Mouse (Mus musculus): ENCODE data around the gene Ampd1.

The Ampd1 gene

DNA sequence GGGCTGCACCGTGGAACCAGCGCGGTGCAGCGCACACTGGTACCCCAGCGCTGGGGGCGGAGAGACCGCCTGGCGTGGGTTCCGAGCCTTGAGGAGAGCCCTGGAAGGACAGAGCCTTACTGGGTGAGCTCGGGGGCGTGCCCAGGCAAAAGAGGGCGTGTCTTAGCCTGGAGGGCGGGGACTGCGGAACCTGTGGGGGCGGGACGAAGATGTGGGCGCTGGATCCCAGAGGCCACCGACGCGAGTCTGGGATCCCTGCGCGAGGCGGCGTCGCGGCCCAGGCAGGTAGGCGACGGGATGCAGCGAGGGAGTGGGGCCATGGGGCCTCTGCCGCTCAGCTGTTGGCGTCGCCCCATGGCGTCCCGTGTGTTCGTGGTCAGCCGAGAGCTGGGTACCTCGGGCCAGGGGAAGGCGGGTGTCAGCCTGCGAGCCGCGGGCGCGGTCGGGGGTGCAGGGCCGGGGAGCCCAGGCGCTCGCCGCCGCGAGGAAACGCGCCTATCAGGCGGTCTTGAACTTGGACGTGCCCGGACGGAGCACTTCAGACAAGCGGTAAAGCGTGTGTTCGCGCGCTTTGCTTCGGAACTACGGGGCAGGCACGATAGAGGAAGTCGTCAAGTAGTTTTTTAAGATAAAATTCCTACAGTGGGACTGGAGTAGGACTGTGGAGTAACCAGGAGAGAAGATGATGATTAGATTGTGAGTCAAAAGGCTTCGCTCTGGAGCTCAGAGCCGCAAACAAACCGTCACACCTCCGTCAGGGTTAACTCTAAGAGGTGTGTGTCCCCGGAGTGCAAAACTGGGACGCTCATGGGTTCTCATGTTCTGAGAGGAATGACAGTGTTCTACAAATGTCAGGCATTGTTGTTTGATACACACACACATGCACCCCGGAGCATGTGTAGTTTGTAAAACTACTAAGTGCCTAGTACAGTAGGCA is 28.9 kb downstream of the Ampd1 start, which contains the start of gene Dennd2c:
Gene Dennd2c, plus strand, starts transcription at position 151 of the 937 bp plus-strand sequence.
- peak; percentile 66 for DNase-seq

DNA sequence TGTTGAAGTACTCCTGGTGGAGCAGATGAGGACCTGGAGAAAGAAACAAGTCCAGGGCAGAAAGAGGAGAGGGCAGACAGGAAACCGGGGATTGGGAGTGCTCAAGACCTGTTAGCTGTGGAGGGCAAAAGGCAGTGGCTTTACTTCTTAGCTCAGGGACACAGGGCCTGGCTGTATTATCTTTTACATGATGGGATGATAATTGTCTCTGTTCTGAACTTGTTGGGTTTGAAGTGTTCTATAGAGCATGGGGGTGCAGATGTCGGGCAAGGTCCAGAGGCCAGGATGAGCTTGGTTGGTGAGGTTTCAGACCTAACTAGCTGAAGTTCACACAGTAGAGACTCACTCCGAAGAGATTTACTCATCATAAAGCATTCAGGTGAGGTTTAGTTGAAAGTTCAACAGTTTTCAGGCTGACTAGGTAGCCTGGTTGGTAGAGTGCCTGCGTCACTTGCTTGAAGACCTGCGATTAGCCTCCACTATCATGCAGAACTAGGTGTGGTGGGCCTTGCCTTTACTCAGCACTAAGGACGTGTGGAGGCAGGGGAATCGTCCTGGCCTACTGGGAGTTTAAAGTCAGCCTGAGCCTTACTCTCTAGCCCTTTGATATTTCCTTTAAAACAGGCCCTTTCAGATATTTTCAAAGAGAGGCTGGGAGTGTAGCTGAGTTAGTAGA is 33.9 kb downstream of the Ampd1 start:
- no peak for DNase-seq

DNA sequence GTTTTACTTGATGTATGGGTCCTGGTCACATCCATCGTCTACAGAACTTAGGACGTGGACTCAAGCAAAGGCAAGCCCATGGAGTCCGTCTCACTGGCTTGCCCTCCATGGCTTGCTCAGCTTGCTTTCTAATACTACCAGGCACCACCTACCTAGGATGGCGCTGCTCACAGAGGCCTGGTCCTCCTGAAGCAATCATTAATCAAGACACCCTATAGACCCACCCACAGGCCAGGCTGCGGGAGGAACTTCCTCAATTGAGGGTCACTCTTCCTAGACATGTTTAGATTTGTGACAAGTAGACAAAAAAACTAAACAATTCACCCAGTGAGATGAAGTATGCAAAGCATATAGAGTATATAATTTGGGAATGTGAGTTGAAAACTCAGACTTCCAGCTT is 38.4 kb downstream of the Ampd1 start:
- no peak for DNase-seq

DNA sequence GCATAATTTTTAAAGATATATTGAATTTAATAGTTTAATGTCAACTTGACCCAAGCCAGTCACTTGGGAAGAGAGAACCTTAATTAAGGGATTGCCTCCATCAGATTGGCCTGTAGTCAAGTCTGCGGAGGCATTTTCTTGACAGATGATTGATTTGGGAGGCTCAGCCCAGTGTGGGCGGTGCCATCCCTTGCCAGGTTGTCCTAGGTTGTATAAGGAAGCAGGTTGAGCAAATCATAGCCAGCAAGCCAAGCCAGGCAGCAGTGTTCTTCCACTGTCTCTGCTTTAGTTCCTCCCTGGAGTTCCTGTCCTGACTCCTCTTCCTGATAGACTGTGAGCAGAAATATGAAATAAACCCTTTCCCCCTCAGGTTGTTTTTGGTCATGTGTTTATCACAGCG is 49.8 kb downstream of the Ampd1 start:
- DNase-seq = no peak

DNA sequence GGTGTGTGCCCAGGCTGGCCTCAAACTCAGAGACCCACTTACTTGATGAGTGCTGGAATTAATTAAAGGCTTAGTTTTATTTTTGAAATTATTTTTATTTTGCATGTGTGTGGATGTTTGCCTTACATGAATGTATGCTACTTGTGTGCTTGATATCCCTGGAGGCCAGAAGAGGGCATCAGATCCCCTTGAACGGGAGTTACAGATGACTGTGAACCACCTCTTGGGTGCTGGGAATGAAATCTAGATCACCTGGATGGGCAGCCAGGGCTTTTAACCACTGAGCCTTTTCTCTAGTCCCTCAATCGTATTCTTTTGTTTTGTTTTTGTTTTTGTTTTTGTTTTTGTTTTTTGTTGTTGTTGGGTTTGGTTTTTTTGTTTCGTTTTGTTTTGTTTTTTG is 52.3 kb downstream of the Ampd1 start:
- no peak for DNase-seq

DNA sequence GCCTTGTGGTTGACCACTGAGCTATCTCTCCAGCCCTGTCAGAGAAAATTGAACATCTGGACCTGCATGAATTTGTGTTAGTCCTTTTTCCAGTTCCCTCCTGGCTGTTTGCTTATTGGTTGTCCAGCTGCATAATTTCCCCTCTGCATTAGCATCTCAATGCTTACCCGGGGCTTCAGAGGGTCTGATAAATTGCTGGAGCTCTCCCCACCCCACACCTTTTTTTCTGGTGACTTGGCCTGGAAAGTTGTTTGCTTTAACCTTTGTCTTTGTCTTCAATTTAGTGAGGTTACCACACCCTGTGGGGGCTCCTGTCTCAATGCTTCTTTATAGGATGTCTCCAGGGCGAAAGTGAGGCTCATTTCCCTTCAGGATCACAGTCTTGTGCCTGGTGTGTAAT is 53.4 kb downstream of the Ampd1 start:
- DNase-seq = no peak

DNA sequence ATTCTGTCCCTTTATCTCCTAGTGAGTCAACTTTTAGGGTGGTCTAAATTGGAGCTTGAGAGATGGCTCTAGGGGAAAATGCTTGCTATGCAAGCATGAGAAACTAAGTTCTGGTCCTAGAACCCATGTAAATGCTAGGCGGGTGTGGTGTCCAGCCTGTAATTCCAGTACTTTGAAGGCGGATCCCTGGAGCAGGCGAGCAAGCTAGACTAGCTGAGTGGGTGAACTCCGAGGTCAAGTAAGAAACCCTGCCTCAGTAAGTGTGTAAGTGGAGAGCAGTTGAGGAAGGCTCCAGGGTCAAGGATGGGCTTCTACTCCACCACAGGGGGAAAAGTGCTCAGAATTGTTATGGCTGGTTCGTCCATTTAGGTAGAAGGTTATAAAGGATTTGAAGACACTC is 53.9 kb downstream of the Ampd1 start:
- no peak for DNase-seq

DNA sequence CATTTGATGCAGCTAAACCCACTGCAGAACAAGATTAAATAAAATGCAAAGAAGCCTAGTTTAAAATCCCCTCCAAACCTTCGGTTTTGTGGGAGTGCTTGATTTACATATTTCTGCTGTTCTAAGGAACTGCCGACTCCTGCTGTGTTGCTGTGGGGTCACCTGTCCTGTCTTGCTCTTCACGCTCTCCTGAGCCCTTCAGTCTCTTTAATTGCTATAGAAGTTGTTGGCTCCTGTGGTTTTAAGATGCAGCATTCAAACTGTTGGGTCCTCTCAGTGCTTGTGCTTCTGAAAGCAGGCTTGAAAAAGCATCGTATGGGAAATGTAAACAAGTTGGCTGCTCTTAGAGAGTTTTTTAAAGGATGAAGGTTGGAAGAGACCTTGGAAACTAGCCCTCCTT is 54.4 kb downstream of the Ampd1 start:
- no peak for DNase-seq

DNA sequence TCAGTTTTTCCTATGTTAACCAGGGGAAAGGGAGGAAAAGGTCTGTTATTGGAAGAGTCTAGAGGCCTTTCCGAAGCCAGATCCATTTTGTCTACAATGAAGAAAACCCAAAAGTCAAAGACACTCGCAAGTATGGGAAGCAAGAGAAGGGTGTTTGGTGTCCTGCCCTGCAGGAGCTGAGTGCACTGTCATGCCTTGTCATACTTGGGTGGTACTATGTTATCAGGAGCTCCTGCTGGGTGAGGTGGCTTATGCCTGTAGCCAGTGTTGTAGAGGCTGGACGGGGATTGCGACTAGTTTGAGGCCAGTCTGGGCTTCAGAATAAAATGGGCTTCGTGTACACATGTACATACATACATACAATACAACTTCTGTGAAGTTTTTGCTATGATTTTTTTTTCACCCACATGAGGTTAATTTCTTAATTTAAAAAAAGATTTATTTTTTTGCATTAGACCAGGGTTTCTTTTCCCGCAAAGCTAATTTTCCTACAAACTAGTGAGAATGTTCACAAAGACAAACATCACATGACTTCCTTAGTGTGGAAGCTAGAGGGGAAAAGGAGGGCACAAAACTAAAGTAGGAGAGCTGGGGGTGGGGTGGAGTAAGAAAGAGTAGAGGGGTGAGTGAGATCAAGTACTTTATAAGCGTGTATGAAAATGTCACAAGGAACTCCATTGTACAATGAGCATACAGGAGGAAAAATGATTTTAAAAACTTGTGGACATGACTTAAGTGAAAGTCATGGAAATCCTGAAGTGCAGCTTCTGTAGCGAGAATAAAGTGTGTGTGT is 55.7 kb downstream of the Ampd1 start:
- DNase-seq = no peak

DNA sequence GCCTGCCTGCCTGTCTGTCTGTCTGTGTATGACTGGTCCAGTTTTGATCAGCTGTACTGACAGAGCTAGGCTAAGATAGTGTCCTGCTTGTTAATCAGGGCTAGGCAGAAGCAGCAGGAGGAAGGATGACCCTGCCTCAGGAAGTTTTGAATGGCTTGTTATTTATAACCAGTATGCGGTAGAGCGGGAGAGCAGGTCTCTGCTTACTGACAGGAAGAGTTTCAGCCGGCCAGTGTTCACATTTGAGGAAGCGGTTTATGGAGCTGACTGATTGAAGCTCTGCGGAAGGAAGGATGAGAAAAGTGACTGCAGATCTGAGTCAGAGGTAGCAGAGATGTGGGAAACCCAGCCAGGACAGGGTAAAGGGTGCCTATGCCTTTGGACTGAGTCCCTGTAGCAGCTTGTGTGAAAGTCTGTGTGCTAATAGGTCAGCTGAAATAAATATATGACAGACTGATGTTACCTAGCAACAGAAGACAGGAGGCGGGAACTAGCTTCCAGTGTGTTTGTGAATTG is 56.5 kb downstream of the Ampd1 start:
- no peak for DNase-seq

DNA sequence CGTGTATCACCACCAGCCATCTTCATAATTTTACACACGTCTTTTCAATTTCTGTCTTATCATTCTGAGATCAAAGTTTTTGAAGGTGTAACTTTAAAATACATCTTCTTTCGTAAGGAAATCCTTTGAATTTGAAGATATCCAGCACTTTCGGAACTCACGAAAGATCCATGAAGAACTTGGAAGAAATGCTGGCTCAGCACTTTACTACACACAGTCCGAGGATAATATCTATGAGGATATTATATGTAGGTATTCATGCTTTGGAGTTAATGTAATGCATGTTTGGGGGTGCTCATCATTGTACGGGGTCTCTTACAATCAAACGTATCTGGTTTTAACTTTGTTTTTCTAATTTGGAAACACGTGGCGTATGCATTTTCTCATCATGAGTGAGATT is 59.3 kb downstream of the Ampd1 start:
- no peak for DNase-seq

DNA sequence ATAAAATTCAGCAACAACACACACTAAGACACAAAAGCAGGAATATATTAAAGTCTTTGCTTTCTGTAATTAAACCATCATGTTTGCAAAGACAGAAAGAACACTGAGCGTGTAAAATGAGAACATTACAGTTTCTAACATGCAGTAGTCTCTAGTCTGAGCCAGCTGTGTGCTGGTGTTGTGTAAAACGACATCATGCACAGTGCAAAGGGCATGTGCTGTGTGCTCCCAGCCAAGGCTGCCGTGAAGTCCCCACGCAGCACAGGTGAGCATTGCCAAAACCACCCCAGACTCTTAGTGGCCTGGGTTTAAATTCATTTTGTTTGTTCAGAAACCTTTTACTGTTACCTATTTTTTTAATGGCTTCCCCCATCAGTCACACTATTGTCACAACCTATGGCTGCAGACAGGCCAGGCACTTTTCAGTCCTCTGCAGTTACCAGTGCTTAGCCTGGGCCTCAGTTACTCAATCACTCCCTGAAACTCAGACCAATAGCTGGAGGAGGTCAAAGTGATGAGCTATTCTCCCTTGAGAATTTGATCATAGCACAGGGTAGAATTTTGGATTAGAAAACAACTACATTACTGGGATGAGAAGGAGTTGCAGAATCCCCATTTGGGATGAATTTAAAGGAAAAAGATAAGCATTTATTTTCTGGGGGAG is 62.7 kb downstream of the Ampd1 start:
- DNase-seq = no peak

DNA sequence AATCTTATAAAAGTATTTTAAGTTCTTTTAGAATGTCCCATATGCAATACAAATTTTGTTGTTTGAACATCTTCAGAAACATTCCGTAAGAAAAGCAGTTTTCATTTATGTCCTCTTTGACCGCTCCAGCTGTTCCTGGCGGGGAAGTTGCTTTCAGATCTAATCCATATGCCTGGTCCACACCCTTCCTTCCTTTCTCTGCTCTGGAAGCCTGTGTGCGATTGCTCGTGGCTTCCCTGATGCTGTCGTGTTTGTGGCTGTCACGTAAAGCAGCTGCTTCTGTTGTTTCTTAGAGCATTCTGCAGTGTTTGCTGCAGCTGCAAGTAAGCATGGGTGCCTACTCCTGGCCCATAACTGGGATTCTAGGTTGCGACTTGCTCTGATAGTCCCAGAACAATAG is 65.2 kb downstream of the Ampd1 start:
- no peak for DNase-seq

DNA sequence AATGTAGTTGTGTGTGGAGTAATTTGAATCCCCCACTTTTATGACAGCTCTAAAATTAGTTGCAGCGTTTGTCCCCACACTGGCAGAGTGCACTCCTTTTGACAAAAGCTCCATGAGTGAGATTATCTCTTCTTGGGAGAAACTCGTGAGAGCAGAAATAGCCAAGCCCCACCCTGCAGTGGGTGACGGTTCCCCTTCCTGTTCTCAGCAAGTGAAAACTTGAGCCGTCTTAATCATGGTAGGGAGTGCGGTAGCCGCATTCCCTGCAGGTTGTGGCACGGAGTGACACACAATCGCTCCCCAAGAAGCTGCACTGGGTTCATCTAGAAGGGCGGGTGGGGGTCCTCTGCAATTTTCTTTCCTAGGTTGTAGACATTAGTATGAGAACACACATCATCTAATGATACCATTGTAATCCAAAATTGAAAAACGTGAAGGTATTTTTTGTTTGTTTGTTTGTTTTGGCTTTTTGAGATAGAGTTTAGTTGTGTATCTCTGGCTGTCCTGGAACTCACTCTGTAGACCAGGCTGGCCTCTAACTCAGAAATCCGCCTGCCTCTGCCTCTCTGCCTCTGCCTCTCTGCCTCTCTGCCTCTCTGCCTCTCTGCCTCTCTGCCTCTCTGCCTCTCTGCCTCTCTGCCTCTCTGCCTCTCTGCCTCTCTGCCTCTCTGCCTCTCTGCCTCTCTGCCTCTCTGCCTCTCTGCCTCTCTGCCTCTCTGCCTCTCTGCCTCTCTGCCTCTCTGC is 66.5 kb downstream of the Ampd1 start:
- peak; percentile 8 for DNase-seq

DNA sequence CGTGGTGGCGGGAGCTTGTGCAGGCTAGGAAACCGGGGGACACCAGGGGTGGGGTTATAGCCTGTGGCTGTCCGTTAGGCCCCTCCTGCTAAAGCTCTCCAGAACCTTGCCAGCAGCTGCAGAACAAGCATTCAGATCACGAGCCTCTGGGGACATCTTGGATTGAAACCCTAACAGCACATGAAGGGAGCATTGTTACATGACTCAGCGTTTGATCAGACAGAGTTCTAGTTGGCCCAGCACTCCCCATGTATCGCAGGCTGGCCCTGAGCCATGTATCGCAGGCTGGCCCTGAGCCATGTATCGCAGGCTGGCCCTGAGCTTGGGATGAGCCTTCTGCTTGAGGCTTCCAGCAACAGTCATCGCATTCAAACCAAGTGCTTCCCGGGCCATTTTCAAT is 67.5 kb downstream of the Ampd1 start:
- no peak for DNase-seq

DNA sequence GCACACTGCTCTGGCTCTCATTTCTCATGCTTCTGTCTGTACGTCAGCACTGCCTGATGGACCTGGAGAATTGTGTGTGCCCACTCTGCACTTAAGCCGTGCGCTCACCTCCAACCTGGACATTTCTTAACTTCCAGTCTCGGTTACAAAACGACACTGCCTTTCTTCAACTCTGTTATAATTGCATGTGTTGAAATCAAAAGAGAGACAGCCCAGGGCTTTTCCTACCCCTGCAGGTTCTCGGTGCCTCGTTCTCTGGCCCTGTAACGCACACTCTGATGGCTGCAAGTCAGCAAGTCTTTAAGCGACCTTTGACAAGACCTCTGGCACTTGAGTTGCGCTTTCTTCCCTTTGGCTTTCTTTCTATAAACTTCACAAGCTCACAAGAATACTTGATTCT is 68.6 kb downstream of the Ampd1 start:
- DNase-seq = no peak

DNA sequence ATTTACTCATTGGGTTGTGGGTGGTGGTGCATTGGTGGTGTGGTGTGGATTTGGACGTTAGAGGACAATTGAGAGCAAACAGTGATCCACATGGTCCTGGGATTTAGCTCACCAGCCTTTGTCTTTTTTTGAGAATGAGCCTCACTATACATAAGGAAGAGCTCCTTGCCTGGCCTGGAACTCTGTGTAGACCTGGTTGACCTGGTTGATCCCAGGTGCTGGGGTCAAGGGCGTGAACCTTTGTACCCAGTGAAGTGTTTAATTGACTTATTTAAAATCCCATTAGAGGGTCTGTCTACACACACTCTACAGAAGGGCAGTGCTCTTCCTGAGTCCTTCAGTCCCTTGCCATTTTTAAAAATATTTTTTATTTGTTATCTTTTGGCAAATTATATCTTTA is 71.5 kb downstream of the Ampd1 start:
- DNase-seq = no peak

DNA sequence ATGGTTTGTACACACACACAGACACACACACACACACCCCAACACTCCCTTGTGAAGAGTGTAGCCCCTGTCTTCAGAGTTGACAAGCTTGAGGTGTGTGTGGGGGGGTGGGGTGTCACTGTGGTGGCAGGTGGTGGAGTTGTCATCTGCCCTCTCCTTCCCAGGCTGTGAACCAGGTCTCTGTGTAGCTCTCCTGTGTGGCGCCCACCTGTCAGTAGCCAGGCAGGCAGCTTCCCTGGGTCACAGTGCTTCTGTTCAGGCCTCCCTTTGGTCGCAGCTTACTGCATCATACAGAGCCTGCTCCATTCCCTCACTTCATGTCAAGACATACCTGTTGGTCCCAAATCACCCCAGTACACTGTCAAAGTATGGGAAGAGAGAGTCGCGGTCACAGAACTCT is 72.0 kb downstream of the Ampd1 start:
- no peak for DNase-seq

DNA sequence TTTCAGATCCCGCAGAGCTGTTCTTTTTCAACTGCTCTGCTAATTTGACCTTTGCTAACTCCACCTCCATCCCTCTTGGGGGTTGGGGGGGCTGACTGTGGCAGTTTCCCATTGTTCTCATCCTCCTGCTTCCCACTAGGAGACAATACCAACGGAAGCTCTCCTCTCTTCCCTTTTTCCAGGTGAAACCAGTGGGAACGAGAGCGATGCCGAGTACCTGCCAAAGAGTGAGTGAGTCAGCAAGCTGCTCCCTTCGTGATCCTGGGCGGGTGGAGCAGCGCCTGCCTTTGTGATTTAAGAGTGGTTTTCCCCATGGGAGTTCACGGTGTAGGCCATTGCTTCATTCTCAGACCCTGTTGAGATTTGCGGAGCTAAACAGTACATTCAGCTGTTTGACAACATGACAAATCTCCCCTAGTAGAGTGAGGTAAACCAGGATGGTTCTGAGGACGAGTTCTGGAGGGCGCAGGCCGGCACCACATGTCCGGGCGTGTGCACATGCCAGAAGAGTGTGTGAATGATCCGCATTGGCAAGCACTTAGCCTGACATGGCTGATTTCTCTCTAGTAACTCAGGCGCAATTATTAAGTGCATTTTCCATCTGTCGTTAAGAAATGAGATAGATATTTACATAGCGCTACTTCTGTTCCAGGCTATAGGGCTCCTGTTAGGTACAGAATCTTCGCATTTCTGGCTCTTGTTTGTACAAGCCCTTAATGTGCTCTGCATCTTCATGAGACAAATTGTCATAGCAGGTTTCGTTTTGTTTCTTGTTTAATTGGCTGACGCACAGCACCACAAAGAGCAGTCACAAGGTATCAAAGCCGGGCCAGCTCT is 72.7 kb downstream of the Ampd1 start:
- no peak for DNase-seq

DNA sequence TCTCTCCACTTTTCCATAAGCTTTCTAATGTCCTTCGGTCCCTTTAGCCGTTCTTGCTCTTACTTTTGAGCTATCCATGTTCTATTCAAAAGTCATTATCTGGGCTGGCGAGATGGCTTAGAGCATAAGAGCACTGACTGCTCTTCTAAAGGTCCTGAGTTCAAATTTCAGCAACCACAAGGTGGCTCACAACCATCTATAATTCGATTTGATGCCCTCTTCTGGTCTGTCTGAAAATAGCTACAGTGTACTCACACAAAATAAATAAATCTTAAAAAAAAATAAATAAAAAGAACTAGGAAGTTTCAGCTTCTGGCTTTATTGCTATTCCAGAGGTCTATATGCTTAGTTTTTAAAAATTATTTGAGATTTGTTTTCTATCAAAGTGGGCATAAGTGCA is 74.0 kb downstream of the Ampd1 start:
- DNase-seq = no peak

DNA sequence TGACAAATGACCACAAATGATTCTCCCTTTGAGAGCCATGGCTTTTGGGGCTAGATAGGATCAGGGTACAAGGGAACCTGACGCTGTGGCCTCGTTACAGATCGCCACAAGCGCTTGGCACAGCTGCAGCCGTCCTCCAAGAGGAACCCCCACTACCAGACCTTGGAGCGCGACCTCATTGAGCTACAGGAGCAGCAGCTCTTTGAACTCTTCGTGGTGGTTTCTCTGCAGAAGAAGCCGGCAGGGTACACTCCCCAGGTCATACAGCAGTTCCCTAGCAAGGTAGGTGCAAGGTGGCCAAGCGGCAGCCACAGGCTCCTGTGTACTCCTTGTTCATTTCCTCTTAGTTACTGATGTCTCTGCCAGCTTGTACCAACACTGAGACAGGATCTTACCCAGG is 75.1 kb downstream of the Ampd1 start:
- no peak for DNase-seq

All from right cerebral cortex, postnatal 25 days (tissue).